Mouse (Mus musculus) brain, embryonic 18.5 days (tissue): ENCODE results near the gene Olfr1461.

ENCODE experiments used
- DNase-seq: peaks from one replicate; pipeline ENCODE4 v3.0.0-alpha.2; 2012; ENCODE audit warnings: low read depth, low spot score

Olfr1461 gene

DNA sequence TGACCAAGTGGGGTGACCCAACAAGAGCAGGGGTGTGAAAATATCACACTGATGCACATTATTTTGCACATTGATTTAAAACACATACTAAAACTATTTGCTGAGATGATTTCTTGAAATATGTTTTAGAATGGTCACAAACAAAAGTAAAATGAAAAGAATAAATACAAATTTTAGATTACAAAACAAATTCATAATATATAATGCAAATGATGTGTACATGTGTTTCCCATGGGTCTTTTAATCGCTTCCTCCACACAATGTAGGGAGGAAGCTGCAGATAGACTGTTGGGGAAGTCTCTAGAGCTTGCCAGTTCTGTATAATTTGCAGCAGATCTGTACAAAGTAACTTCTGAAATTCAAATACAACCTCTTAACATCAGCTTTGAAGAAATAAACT, at the start of gene Olfr1461:
Gene Olfr1461, plus strand, starts transcription at position 301 of the 400 bp plus-strand sequence.
- DNase-seq, result no peak

DNA sequence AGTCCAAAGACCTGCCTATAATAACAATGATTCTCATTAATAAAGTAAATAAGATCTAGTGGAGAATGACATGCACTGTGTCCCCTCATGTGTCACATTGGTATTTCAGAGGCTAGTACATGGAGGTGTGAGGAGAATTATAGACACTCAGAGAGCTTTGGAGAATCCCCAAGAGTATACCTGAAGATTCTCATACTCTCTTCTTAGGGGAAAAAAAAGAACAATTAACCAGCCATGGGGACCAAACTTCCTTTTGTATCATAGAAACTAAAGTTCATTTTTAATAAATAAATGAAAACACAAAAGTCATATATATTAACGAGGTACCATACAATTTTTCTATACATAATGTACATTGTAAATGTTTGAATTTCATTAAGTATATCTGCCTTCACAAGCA, 13.4 kb upstream of the Olfr1461 start, which contains the start of gene Olfr1459:
Gene Olfr1459, minus strand, starts transcription at position 101 of the 400 bp plus-strand sequence.
- no peak for DNase-seq

- no peak for DNase-seq
Measured at GRCm38 (mm10) chr19:13185434-13185833, 22.6 kb downstream of the Olfr1461 start, which contains the start of gene Olfr1462. Gene Olfr1462, plus strand, starts transcription at chr19:13185734.
